Mouse (Mus musculus) cerebellum, adult 2 months (tissue): ENCODE data around the gene Prepl.

Experiments used
- CTCF ChIP-seq: fragments of 200-500 bp; IDR thresholded peaks from 2 replicates; pipeline ENCODE4 v1.5.1; 2011; ENCODE audit warnings: low read depth, mild to moderate bottlenecking, control low read depth, low read length, moderate library complexity, borderline replicate concordance; ENCODE audit not compliant: insufficient read depth
- POLR2A ChIP-seq: fragments of 200-500 bp; IDR thresholded peaks from 2 replicates; pipeline ENCODE4 v1.6.1; 2011; ENCODE audit warnings: low read length, control low read depth, borderline replicate concordance; ENCODE audit not compliant: insufficient read depth

DNA sequence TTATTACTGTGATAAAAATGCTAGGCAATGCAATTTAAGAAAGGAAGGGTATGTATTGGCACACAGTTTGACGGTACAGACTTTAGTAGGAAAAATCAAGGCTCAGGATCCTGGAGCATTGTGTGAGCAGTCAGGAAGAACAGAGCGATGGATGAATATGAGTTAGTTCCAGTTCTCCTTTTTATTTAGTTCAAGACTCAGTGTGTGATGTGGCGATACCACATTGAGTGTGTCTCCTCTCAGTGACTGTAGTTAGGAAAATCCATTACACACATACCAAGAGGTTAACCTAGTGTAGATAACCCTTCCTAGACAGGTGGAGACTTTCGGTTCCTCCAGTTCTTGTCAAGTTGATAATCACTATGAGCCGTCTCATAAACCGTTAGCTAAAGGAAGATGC, 1.7 kb upstream of the Prepl start:
- TF ChIP-seq CTCF (no peak), POLR2A (no peak)
